19 mouse cellular contexts compared by ENCODE assay signal in the genomic region with DNA sequence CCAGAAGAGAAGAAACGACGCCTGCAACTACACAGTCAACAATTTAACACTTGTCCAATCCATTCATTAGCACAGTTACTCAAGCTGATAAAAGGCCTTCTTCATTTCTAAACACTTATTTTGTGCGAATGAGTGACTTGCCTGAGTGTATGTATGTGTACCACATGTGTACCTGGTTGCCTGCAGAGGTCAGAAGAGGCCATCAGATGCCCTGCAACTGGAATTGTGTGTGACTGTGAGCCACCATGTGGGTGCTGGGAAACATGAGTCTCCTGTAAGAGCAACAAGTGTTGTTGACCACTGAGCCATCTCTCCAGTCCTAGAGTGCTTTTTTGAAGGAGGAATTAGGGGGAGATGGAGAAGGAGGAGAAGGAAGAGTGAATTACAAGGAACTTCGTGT.
"Had no signal": no experiment of that assay in that cellular context is flagged by ENCODE, and none has a peak within 500 bp of the region (broad histone marks: within the 10 kb centered on the region; RNA-seq: fewer than 3 reads in every experiment).

No protein-coding gene starts in this region.

- H3K9ac ChIP-seq: limb, embryonic 13.5 days; liver, embryonic 14.5 days; liver, postnatal 0 days; lung, embryonic 14.5 days; neural tube, embryonic 13.5 days had no signal

- H3K4me3 ChIP-seq: limb, embryonic 10.5 days; limb, embryonic 13.5 days; neural tube, embryonic 13.5 days had no signal

- DNase-seq: kidney, adult 18-20 months; kidney, postnatal 25 days; liver; liver, postnatal 0 days; lung, embryonic 14.5 days; lung, postnatal 10 days; lung, postnatal 4 days; midbrain, embryonic 14.5 days; retina, postnatal 1 day; right cerebral cortex, postnatal 25 days; thymus, adult 2 months; thymus, postnatal 14 days; thymus, postnatal 4 days had no signal

- ATAC-seq: liver, postnatal 0 days had no signal

- H3K27me3 ChIP-seq: limb, embryonic 13.5 days; neural tube, embryonic 13.5 days had no signal

- H3K4me2 ChIP-seq: limb, embryonic 13.5 days; lung, embryonic 14.5 days; midbrain, embryonic 11.5 days; neural tube, embryonic 13.5 days had no signal

- H3K36me3 ChIP-seq: limb, embryonic 10.5 days; limb, embryonic 13.5 days; neural tube, embryonic 13.5 days had no signal

- H3K9me3 ChIP-seq: limb, embryonic 10.5 days; limb, embryonic 13.5 days; neural tube, embryonic 13.5 days had no signal

- H3K4me1 ChIP-seq: limb, embryonic 10.5 days; limb, embryonic 13.5 days; neural tube, embryonic 13.5 days had no signal

- H3K27ac ChIP-seq: kidney, postnatal 0 days; limb, embryonic 10.5 days; limb, embryonic 13.5 days; liver, embryonic 14.5 days; neural tube, embryonic 13.5 days had no signal
